Mouse (Mus musculus) frontal cortex, postnatal 14 days (tissue): ENCODE measurements around the gene Lypd8.

Experiments used
- DNase-seq, 2 experiments: peaks; one replicate each; pipeline ENCODE4 v3.0.0; 2022; ENCODE audit warnings: low spot score in 2 of 2

The Lypd8 gene

DNA sequence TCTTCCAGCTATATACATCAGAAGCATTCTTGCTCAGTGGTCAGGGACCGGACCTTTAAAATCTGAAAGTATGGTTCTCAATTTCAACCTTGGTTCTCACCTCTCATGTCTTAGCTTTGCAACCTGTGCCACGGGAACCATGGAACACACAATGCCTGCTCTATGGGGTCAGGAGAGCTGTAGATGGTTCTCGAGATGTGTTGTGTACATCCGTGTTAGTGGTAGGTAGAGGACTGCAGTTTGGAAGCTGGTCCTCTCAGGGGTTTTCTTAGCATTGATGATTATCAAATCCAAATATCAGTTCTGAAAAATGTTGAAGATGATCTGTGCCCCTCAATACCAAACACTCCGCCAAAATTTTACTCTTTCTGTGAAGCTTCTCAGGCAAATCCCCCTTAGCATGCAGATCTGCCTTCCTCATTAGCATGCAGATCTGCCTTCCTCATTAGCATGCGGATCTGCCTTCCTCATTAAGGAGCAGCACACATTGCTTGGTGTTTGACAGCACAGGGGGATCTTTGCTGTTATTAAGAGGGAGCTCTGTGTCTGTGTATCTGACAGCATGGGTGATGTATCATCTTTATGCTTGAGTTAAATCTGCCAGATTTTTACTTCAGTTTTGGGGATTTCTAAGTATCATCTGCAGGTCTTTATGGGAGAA is 21.3 kb downstream of the Lypd8 start:
- no peak for DNase-seq

GRCm38 (mm10) chr11:58400655-58401054 is 21.8 kb downstream of the Lypd8 start:
- DNase-seq: no peak

GRCm38 (mm10) chr11:58408066-58408465 is 29.2 kb downstream of the Lypd8 start:
- DNase-seq: no peak

GRCm38 (mm10) chr11:58418336-58418735 is 39.5 kb downstream of the Lypd8 start:
- DNase-seq: no peak

DNA sequence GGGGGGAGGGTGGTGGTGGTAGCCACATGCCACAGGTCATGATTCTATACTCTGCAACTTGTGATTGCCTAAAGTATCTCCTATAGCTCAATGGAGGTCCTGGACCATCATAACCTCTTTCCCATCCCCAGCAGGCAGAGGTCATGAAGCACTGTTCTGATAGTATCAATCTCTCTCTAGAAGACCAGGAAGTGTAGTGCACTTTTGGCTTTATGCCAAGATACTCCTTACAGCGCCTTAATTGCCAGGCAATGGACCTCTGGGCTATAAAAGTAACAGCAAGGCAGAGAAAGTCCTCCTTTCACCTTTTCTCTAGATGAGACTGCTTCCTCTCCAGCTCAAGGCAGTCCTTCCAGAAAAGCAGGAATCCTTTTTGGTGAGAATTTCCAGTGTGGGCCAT is 42.0 kb downstream of the Lypd8 start, which contains the start of gene 1810065E05Rik:
TSS of gene 1810065E05Rik (plus strand) at position 297 of the 400 bp plus-strand sequence.
- DNase-seq: no peak

- DNase-seq: no peak
Observed at GRCm38 (mm10) chr11:58432259-58432658, 53.4 kb downstream of the Lypd8 start, which contains the start of gene Gm12253. Gm12253 (plus strand) TSS chr11:58432559.

DNA sequence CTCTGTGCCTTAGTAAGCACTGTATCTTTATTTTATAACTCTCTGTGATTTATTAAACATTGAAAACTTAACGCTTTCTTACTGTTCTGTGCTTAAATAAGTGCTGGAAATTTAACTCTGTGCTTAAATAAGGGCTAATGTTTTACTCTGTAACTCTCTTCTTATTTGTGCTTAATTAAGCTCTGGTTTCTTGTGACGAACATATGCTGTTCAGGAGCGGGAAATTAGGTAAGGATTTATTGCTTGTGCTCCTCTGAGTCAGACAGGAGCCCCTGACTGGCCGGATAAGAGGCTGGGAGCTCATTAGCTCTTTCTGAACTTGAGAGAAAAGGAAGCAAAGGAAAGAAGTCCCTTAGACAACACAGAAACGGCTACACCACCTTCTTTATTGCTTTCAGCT is 59.0 kb downstream of the Lypd8 start:
- no peak for DNase-seq
